Mouse (Mus musculus) forebrain, embryonic 13.5 days (tissue): ENCODE results near the gene Lrrc43. TPM values are rescaled to one million over a fixed set of nuclear protein-coding genes. Genes with fewer than 3 reads are reported as not detected.

Experiments
- microRNA-seq: library from miRNA; unstranded; fragments of <30 nt; microRNA quantifications from one replicate; pipeline ENCODE4, GENCODE M21; 2016
- polyA plus RNA-seq: library from polyadenylated mRNA; unstranded; fragments of >200 nt; fragmentation: Nextera tagmentation; extraction: Ambion mirVana; gene quantifications from 2 replicates; pipeline ENCODE4 v1.2.1, GENCODE M21; 2015

Gene Lrrc43
- polyA plus RNA-seq, 1 experiment from 2014 or later = 0.31 TPM

Small RNA genes within 50 kb of the gene (microRNA-seq; reads per million reads assigned to microRNA genes)
- 1.9 reads per million for gene Mir7647

Other genes with a start within 250 kb of the Lrrc43 start
- gene Wdr66, start 237.2 kb upstream of the Lrrc43 start, polyA plus RNA-seq = 1.5 and 2.1 TPM in 2 replicates
- 66.4 and 75.0 TPM in 2 replicates for gene Bcl7a, start 145.5 kb upstream of the Lrrc43 start, polyA plus RNA-seq
- 14.0 and 15.0 TPM in 2 replicates for gene Mlxip, start 94.5 kb upstream of the Lrrc43 start, polyA plus RNA-seq
- gene Il31, start 184 bp downstream of the Lrrc43 start, polyA plus RNA-seq = not detected in 2 replicates
- 1.7 and 2.0 TPM in 2 replicates for gene B3gnt4, start 21.2 kb downstream of the Lrrc43 start, polyA plus RNA-seq
- 133 and 137 TPM in 2 replicates for gene Diablo, start 34.9 kb downstream of the Lrrc43 start, polyA plus RNA-seq
- gene Gm49027, start 36.2 kb downstream of the Lrrc43 start, polyA plus RNA-seq = 0.97 and 1.2 TPM in 2 replicates
- gene Vps33a, start 83.7 kb downstream of the Lrrc43 start, polyA plus RNA-seq = 32.8 and 38.1 TPM in 2 replicates
- gene Clip1, start 195.3 kb downstream of the Lrrc43 start, polyA plus RNA-seq = 65.5 and 78.3 TPM in 2 replicates
- 85.1 and 97.4 TPM in 2 replicates for gene Zcchc8, start 231.8 kb downstream of the Lrrc43 start, polyA plus RNA-seq